ENCODE assay signal across 8 mouse cellular contexts in the genomic region with DNA sequence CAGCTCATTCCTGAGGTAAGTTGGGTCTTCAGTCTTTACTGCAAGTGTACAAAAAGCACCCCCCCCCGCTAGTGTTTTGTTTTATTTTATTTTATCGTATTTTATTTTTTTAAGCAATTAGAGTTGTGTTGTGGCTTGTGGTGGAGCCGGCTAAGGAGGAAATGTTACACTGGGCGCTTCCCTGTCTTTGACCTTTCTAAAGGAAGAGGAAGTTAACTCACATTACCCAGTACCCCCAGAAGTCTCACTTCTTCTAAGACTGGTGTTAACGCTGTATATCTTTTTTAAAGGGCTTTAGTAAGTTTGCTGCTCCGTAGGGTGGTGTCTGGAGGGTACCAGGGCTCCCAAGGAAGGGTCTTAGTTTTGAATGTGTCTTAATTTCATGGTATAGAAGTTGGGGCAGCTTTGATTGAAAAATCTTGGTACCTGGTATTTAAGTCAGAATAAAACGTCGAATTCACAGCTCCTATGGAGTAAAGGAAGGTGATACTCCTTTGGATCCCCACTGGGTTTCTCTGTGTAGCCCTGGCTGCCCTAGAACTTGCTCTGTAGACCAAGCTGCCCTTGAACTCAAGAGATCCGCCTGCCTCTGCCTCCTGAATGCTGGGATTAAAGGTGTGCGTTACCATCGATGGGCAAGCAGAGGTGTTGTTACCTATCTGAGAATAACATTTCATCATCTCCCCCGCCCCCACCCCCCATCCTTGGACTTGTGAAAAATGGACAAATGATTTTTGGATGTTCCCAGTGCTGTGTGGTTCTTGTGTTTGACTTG. TPM values are rescaled to one million over a fixed set of nuclear protein-coding genes. Genes with fewer than 3 reads are reported as not detected.
DNase-seq lines count a peak whose midpoint lies in the region; ATAC-seq and TF ChIP-seq lines count a peak whose summit lies in the region.

No protein-coding gene starts in this region.

- H3K36me3 ChIP-seq in forebrain, postnatal 0 days (ENCODE audit: insufficient read depth) = peaks cover 13% of the 10 kb centered on the region
- H3K36me3 ChIP-seq in liver, embryonic 12.5 days = peaks cover 44% of the 10 kb centered on the region

- H3K9me3 ChIP-seq in forebrain, postnatal 0 days (ENCODE audit: low read length) = no peaks in the 10 kb centered on the region
- H3K9me3 ChIP-seq in liver, embryonic 12.5 days (replicated peaks) = no peaks in the 10 kb centered on the region

- peak overlapping the region; percentile 94 for H3K4me3 ChIP-seq in forebrain, postnatal 0 days (ENCODE audit: low read depth, low read length)
- H3K4me3 ChIP-seq in liver, embryonic 12.5 days = peak overlapping the region; percentile 98

- ATAC-seq in forebrain, postnatal 0 days = no peak
- ATAC-seq in liver, embryonic 12.5 days = no peak
- ATAC-seq in neutrophil, adult 5-6 weeks (ENCODE audit: extremely low read depth, insufficient number of reproducible peaks, low FRiP score, poor library complexity, severe bottlenecking) = peak; percentile 36; the same call in 1 of the 2 replicates

- peak overlapping the region; percentile 81 for H3K4me2 ChIP-seq in forebrain, postnatal 0 days (ENCODE audit: low read depth)
- peak overlapping the region; percentile 86 for H3K4me2 ChIP-seq in liver, embryonic 12.5 days

- 47% methylated on average over 12 of the region's 12 CpGs for WGBS in forebrain, postnatal 0 days
- 31% methylated on average over 12 of the region's 12 CpGs for WGBS in liver, embryonic 12.5 days (ENCODE audit: insufficient replicate concordance)

- H3K27me3 ChIP-seq in forebrain, postnatal 0 days (ENCODE audit: insufficient read depth, low read length) = no peaks in the 10 kb centered on the region
- peaks cover 24% of the 10 kb centered on the region for H3K27me3 ChIP-seq in liver, embryonic 12.5 days (replicated peaks)

- peak; percentile 31 for DNase-seq in thymus, postnatal 14 days
- DNase-seq in thymus, postnatal 10 days (ENCODE audit: low spot score in 2 of 2) = no peak
- DNase-seq in forebrain, postnatal 0 days = no peak
- no peak for DNase-seq in layer of hippocampus, adult 9-11 months
- DNase-seq in c-Kit-positive CD71-positive TER-119-positive erythroid progenitor cells, embryonic 14.5 days (ENCODE audit: low spot score) = no peak
- DNase-seq in urinary bladder, postnatal 10 days (ENCODE audit: low spot score) = no peak

- H3K27ac ChIP-seq in forebrain, postnatal 0 days (ENCODE audit: low read depth, low read length) = peak overlapping the region; percentile 94
- peak overlapping the region; percentile 86 for H3K27ac ChIP-seq in liver, embryonic 12.5 days

- H3K9ac ChIP-seq in forebrain, postnatal 0 days = peak overlapping the region; percentile 99
- H3K9ac ChIP-seq in liver, embryonic 12.5 days = peak overlapping the region; percentile 98

- peaks cover 20% of the 10 kb centered on the region for H3K4me1 ChIP-seq in forebrain, postnatal 0 days (ENCODE audit: insufficient read depth)
- peaks cover 29% of the 10 kb centered on the region for H3K4me1 ChIP-seq in liver, embryonic 12.5 days

- no peak for TF ChIP-seq CTCF in forebrain, postnatal 0 days (IDR thresholded peaks at IDR 0.05; ENCODE audit: low read depth)

RNA-seq across cellular contexts. Expression of a gene that starts 1.9 kb away (rescaled TPM):
- 61.9 and 67.0 TPM in 2 replicates for total RNA-seq in forebrain, postnatal 0 days (2014; rRNA removed)
- 28.8 and 38.4 TPM in 2 replicates for polyA plus RNA-seq in forebrain, postnatal 0 days (2015; fragmentation: Nextera tagmentation; extraction: Ambion mirVana)
- polyA plus RNA-seq in liver, embryonic 12.5 days (2016; fragmentation: Nextera tagmentation; extraction: Ambion mirVana) = 15.2 and 15.8 TPM in 2 replicates
- 88.4 and 95.8 TPM in 2 replicates for total RNA-seq in neutrophil, adult 5-6 weeks (2017)
